Mouse (Mus musculus): Measurements from ENCODE around the gene Ptger4.

Ptger4 gene

GRCm38 (mm10) chr15:5165121-5165773, 78.7 kb downstream of the Ptger4 start:
- DNase-seq (ENCODE audit: low spot score in 2 of 2), result no peak

GRCm38 (mm10) chr15:5158827-5159226, 85.2 kb downstream of the Ptger4 start:
- DNase-seq (ENCODE audit: low spot score in 2 of 2), result no peak

GRCm38 (mm10) chr15:5157386-5157785, 86.6 kb downstream of the Ptger4 start:
- DNase-seq (ENCODE audit: low spot score in 2 of 2), result no peak

Measured in urinary bladder, adult 18-20 months (tissue).